Mouse (Mus musculus): ENCODE measurements around the gene Ugt1a1.
"Not testable (repeated sequence)": the region's sequence is repeated elsewhere in the genome, so short reads cannot be mapped to it uniquely, and the experiment has no call there.

Gene Ugt1a1

DNA sequence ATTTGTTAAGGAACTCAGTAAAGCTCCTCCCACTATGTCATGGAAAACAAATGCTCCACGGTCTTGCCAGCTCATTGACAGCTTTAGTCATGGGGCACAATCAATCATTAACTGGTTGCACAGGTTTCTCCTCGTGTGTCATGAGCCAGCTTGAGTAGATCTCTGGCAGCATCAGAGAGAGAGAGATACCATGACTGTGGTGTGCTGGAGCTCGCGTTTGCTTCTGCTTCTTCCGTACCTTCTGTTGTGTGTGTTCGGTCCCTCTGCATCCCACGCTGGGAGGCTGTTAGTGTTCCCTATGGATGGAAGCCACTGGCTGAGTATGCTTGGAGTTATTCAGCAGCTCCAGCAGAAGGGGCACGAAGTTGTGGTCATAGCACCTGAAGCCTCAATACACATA, at the start of gene Ugt1a1:
Gene Ugt1a1, plus strand, starts transcription at position 148 of the 400 bp plus-strand sequence.
- DNase-seq (ENCODE audit: low read depth, low spot score): peak; percentile 18

DNA sequence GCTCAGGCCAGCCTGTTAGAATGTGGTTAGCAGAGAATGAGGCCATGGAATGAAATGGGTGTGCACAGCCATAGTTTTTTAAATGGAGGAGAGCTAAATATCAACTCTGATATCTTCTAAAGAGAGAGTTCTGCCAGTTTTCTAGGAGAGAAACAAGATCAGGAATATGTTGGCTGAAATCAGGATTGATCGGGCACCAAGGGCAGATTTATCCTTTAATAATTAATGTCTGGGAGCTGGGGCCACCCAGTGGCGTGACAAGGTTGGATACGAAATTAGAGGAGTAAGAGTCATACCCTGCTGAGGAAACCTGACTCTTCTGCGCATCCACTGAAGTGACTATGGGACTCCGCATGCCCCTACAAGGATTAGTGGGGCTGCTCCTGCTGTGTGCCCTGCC, 46.0 kb upstream of the Ugt1a1 start, which contains the start of gene Ugt1a5:
Gene Ugt1a5, plus strand, starts transcription at position 302 of the 400 bp plus-strand sequence.
- DNase-seq (ENCODE audit: low read depth, low spot score): no peak

DNA sequence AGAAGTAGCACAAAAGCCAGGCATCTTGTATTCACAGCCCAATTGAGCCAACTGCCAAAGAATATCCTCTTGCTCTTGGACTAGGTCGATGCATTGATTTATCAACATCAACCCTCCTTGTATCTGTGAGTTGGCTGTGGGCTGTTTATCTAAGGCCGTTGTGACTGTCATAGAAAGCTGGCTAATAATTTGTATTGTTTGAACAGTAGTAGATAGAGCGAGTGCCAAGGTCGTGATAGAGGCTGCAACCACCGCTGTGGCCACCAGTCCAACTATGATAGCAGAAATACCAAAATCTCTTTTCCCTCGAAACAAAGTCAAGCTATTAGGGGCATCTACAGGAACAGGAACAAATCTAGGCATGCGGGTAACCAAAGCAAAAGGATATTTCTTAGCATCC, 39.6 kb upstream of the Ugt1a1 start:
- DNase-seq (ENCODE audit: low read depth, low spot score): not testable (repeated sequence)

DNA sequence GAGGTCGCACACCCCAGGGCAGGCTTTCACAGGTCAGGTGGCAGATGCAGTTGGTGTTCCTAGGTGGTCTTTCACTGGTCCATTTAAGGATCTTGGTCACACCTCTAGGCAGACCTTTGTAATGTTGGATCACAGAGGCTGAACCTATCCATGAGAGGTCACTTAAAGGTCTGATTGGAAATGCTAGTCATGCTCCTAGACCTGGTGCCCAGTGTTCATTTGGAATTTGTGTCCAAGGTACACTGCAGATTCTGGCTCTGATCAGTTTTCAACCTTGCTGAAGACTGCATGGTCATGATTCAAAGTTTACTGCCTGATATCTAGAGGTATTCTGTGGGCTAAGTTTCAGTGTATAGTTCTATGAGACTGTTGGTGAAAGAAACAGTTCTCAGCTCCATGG, 32.1 kb upstream of the Ugt1a1 start:
- no peak for DNase-seq (ENCODE audit: low read depth, low spot score)

DNA sequence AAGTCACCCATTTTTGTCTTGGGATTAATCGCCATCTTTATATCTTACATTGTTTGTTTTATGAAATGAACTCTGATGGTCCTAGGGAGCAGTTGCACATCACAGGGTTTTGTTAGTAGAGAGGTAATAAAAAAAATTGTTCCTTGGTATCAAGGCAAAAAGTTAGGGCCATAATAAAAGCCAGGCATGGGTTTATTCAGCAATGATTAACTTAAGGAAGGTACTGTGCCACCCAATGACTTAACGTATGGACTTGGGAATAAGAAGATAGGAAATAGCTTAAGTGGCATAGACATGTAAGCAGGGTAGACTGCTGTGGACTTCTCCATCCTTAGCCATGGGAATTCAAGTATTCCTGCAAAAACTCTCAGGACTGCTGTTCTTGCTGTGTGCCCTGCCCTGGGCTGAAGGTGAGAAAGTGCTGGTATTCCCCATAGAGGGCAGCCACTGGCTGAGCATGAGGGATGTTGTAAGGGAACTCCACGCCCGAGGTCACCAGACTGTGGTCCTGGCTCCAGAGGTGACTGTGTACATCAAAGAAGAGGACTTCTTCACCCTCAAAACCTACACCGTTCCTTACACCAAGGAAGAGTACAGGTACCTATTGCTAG, 25.3 kb upstream of the Ugt1a1 start:
- no peak for DNase-seq (ENCODE audit: low read depth, low spot score)

DNA sequence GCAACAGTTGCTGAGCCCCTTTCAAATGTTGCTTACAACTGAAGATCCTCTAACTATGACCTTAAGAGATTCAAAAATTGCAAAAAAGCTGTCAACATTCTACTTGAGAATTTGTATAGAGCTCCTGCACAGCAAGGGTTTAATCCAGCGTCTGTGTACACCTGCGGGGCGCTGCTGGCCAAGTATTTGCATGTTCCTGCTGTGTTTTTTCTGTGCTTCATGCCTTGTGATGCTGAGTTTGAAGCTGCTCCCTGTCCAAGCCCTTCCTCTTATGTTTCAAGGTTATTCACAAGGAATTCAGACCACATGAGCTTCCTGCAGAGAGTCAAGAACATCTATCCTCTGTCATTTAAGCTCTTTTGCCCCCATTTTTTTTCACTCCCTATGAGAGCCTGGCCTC, 19.6 kb upstream of the Ugt1a1 start:
- DNase-seq (ENCODE audit: low read depth, low spot score): no peak

DNA sequence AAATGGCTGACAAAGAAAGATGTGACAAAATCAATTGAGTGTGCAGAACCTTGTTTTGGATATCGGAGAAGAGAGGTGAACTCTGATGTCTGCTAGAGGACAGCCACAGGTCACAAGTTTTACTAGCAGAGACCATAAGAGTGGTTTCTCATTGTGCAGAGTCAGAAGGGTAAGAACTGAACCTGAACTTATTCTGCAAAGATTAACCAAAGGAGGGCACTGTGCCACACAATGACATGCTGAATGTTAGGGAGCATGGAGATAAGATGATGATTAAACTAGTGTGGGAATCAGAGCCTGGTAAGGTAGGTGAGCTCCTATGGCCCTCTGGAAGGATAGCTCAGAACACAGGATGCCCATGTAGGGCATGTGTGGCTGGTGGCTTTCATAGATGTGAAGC, 16.1 kb upstream of the Ugt1a1 start:
- no peak for DNase-seq (ENCODE audit: low read depth, low spot score)

DNA sequence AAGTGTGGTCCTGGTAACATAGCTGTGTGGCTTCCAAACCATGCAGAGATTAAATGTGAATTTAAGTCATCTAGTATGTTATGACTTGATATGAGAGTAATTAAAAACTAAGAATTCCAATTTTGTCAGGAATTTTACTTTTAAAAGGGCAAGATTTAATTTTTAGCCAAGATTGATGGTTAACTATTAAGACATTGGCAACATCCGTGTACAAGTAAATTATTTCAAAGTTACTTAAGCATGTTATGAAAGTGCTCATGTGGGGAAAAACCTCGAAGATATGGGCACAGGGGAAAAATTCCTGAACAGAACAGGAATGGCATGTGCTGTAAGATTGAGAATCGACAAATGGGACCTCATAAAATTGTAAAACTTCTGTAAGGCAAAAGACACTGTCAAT, 14.3 kb upstream of the Ugt1a1 start:
- DNase-seq (ENCODE audit: low read depth, low spot score): no peak

DNA sequence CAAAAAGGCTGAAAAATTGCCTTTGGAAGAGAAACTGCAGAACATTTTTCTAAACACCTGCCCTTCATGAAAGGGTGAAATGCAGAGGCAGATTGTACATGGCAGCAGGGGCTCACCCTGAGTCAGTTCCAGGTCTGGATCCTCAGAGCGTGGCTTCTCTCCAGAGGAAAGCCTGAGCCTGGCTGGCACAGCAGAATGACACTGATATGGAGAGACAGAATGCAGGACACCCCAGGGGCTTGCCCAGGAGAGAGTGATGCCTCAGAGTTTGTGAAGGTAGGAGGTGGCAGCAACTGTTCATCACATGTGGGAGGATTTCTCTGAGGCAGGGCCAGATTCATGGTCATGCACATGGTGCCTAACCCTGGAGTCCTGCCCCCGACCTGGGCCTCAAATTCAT, 11.8 kb upstream of the Ugt1a1 start:
- no peak for DNase-seq (ENCODE audit: low read depth, low spot score)

DNA sequence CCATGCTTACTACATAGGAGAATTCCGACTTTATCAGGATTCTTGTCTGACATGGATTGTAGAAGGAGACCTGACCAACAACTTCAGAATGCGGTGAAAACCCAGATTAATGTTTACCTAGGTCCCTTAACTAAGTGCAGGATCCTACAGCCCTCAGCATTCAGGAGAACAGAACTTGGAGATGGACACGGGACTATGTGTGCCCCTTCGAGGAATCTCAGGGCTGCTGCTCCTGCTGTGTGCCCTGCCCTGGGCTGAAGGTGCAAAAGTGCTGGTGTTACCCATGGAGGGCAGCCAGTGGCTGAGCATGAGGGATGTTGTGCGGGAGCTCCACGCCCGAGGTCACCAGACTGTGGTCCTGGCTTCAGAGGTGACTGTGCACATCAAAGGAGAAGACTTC, 11.3 kb upstream of the Ugt1a1 start, which contains the start of gene Ugt1a2:
Gene Ugt1a2, plus strand, starts transcription at position 146 of the 400 bp plus-strand sequence.
- DNase-seq (ENCODE audit: low read depth, low spot score): no peak

DNA sequence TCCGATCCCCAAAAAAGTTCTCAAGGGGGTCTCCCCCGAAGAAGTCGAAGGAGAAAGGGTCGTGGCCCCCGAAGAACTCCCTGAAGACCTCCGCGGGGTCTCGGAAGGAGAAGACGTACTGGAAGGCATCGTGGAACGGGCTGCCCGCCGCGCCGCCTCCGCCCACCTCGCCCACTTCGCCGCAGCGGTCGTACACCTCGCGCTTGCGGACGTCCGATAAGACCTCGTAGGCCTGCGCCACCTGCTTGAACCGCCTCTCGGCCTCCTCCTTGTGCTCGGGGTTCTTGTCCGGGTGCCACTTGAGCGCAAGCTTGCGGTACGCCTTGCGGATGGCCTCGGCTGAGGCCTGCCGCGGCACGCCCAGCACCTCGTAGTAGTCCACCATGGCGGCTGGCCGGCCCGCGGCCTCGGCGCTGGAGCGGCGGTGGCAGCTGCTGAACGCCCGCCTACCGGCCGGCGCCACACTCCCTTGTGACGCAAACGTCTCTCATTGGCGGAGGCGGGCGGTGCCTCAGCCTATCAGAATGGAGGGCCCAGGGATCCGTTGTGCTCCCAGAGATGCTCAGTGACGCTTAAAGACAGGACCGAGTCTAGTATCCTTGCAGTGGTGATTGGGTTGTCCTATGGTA, 6.4 kb upstream of the Ugt1a1 start, which contains the start of gene Dnajb3:
Gene Dnajb3, minus strand, starts transcription at position 489 of the 629 bp plus-strand sequence.
- DNase-seq (ENCODE audit: low read depth, low spot score): peak; percentile 76

DNA sequence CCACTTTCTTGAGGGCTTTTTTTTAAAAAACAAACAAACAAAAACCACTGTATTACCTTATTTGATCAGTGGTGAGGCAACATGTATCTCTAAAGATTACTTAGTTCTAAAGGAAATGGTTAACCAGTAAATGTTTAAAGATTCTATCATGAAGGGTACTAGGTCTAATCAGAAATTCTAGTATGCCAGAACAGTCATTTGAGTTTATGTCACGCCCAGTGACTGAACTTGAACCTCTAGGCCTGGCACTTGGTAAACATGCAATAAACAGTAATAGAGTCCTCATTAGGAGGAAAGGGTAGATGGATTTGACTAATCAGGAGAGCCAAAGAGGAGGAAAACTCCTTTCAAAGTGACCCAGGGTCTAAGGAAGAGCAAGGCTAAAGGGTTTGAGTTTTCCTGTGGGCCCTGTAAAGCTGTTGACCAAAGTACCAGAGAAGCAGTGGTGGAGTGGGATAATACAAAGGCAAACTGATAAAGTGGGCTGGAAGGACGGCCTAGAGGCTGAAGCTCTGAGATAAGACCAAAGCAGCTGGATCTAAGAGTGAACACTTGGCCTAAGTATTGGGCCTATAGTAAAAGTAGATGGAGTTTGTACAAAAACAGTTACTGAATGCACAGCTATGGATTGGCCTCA, 4.8 kb upstream of the Ugt1a1 start:
- no peak for DNase-seq (ENCODE audit: low read depth, low spot score)

DNA sequence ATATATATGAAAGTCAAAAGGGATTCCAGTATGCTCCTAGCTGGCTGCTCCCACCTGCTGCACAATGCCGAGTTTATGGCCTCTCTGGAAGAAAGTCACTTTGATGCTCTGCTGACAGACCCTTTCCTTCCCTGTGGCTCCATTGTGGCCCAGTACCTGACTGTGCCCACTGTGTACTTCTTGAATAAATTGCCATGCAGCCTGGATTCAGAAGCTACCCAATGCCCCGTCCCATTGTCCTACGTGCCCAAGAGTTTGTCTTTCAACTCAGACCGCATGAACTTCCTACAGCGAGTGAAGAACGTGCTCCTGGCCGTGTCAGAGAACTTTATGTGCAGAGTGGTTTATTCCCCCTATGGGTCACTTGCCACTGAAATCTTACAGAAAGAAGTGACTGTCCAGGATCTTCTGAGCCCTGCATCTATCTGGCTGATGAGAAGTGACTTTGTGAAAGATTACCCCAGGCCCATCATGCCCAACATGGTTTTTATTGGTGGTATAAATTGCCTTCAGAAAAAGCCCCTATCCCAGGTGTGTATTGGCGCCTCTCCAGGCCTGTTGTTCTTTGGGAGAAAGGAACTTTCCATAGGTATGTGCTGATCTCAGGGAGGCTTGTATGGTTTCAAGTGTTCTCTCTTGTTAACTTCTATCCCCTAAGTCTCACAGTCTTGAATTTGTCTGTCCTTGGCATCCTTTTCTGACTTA, 734 bp downstream of the Ugt1a1 start:
- DNase-seq (ENCODE audit: low read depth, low spot score): peak; percentile 13

DNA sequence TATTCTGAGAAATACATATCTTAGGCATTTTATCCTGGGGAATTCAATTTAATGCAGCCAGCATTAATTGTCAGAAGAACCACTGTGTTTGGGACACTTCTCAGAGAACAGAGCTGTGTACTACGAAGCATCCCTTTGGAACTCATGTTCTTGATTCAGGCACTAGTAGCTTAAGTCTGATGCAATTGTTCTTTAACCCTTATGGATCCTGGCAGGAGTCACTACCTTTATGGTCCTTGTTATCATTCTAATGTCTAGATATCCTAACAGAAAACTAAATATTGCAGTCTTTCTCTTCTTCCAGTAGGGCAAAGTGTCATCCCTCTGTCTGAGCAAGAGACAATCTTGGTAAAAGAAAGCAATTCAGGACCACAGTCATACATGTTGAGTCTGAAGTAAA, 1.3 kb downstream of the Ugt1a1 start:
- DNase-seq (ENCODE audit: low read depth, low spot score): peak; percentile 2

DNA sequence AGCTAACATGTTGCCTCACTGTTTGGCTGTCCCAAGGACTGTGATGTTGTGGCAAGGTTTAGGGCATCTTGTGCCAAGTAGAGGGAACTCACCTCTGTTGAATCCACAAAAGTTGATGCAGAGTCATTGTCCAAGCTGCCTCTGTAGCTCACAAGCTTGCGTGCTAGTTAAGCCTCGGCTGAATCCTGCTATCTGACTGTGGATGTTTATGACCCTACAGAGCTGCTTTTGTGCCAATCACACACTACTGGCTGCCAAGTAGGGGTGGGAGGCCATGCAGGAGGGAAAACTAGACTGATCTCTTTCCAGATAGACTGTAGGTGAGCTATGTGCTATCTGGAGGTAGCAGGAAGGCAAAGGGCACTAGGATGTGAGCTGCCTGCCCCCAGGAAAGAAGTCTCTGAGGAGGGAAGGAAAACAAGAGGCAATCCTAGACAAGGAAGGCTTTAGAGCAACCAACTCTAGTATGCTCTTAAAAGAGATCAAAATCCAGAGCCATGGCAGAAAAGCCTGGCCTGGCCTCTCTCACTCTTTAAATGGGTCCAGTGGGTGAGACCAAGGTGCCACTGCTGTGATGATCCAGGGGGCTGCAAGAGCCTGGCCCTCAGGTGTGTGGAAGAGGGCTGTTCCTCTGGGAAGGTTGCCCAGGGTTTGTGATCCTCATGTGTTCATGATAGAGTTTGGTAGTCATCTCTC, 2.2 kb downstream of the Ugt1a1 start:
- peak; percentile 17 for DNase-seq (ENCODE audit: low read depth, low spot score)

DNA sequence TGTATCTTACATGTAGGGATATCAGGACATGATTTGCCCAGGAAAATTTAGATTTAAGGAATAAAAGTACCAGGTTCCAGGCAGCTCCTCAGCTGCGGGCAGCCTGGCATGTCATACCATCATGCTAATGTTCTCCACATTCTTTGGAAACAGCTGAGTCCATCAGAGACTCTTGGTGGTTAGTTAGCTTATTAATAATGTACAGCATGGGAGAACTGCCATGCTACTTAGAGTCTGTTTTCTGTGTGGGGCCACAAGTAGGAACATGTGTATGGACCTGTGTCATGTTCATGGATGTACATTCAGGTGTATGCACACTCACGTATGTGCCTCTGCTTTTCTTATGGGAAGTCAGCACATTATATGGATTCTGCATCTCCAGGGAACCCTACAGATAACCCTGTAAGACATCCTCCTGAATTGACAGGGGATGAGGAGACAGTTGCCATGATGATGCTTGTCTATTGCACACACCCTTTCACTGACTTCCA, 2.7 kb downstream of the Ugt1a1 start:
- DNase-seq (ENCODE audit: low read depth, low spot score): peak; percentile 15

DNA sequence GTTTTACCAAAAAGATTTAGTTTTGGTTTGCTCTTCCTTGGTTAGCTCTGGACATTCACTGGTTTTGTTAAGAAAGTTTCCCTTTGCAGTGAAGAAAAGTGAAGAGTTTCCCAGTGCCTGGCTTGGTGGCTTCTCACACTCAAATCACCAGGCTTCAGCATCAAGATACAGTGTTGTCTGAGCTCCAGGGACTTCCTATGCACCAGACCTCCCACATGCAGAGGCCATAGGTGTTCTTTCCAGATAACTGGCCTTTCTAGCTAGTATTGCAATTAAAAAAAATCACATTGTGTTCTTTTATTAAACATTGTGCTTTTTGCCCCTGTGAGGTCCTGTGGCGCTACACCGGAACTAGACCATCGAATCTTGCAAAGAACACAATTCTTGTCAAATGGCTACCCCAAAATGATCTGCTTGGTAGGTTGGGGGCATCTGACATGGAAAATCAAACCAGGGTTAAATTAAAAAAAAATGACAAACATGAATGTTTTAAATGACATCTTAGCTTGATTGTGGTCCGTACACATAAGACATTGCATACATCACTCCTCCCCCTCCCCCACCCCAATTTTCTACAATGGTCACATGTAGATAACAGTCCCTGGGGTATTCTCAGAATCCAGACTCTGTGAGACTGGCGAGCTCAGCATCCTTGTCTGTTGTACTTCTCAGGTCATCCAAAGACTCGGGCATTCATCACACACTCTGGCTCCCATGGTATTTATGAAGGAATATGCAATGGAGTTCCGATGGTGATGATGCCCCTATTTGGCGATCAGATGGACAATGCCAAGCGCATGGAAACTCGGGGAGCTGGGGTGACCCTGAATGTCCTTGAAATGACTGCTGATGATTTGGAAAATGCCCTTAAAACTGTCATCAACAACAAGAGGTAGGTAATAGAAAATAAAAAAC, 4.0 kb downstream of the Ugt1a1 start:
- DNase-seq (ENCODE audit: low read depth, low spot score): peak; percentile 16

DNA sequence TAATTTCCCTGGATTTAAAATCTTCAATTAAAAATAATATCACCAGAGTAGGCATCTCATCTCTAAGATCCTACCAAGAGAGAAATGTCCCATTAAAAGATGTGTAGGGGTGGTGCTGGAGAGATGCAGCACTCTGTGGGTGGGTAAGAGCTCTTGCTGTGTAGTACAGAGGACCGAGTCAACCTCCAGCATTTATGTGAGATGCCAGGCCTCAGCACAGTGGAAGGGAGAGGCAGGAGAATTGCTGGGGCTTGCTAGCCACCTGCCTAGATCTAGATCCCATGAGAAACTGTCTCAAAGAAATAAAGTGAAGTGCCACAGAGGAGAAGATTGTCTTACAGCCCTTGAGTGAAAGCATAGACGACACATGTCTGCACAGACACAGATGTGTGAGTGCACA, 4.8 kb downstream of the Ugt1a1 start:
- peak; percentile 6 for DNase-seq (ENCODE audit: low read depth, low spot score)

DNA sequence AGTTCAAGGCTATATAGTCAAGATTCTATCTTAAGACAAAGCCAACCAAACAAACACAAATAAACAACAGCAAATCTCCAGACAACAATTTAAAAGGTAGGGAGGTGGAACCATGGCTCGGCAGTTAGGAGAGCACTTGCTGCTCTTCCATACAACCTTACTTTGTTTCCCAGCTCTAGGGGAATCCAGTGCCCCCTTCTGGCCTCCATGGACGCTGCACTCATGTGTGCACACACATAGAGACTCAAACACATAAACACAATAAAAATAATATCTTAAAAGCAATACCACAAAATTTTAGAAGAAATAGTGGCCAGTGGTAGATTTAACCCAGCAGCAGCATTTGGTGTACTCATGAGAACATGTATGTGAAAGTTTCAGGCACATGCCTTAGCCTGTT, 5.4 kb downstream of the Ugt1a1 start:
- peak; percentile 17 for DNase-seq (ENCODE audit: low read depth, low spot score)

DNA sequence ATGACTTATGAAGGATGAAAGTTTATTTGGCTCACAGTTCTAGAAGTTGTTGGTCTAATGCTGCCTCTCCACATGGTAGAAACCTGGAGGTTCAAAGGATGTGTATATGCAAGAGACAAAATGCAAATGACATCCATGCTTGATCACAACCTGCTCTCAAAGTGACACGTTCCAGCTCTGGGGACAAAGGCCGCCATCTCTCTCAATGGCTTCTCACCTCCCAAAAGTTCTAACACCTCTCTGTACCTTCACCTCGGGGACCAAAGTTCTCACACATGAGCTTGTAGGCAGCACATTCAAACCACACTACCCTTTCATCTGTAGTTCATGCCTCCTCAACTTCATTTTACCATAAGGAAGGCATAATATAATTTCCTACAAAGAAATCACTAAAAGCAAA, 5.8 kb downstream of the Ugt1a1 start:
- peak; percentile 7 for DNase-seq (ENCODE audit: low read depth, low spot score)

Data from CD4-positive, CD25-positive, alpha-beta regulatory T cell, adult 2 months (primary cell).